Comparison of ENCODE assay signal across 8 mouse cellular contexts in the genomic region with DNA sequence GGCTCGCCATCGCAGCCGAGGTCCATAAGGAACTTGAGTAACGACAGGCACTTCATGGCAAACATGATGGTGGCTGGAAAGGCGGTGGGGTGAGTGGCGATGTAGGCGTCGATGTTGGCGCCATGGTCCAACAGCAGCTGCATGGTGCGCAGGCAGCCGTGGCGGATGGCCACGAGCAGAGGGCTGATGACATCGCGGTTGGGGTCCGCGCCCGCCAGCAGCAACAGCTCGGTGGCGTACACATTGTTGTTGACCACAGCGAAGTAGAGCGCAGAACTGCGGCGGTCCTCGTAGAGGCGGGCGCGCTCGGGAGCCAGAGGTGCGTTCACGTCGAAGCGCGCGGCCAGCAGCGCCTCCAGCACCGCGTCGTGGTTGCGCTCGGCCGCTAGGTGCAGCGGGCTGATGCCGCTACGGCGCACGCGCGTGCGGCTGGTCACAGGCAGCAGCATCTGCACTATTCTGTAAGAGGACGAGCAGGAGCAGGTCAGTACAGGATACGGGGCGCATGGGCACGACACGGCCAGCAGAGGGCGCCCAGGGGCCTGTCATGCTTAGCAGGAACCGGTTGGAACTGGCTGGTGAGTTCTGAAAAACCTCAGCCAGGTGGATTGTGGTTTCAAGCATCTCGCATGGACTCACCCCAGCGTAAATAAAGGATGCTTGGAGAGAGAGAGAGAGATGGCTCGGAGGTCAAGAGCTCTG. TPM values are rescaled to one million over a fixed set of nuclear protein-coding genes. Genes with fewer than 3 reads are reported as not detected.
DNase-seq lines count a peak whose midpoint lies in the region; ATAC-seq lines count a peak whose summit lies in the region.

No protein-coding gene starts in this region.

- intact Hi-C loops in heart, postnatal 10 days (cut with DNase I): loop anchor here (2.0 to 5.0 kb wide), 2 partner anchors 23 to 42 kb away; no protein-coding TSS in a partner anchor

- H3K9ac ChIP-seq in forebrain, embryonic 13.5 days: peak overlapping the region; percentile 61
- H3K9ac ChIP-seq in liver, embryonic 15.5 days: no peak overlapping the region
- H3K9ac ChIP-seq in neural tube, embryonic 13.5 days: peak overlapping the region; percentile 62

- H3K9me3 ChIP-seq in forebrain, embryonic 13.5 days (replicated peaks): no peaks in the 10 kb centered on the region
- H3K9me3 ChIP-seq in liver, embryonic 15.5 days (replicated peaks): no peaks in the 10 kb centered on the region
- H3K9me3 ChIP-seq in neural tube, embryonic 13.5 days: no peaks in the 10 kb centered on the region

- peak overlapping the region; percentile 66 for H3K4me2 ChIP-seq in forebrain, embryonic 13.5 days
- peak overlapping the region; percentile 58 for H3K4me2 ChIP-seq in liver, embryonic 15.5 days
- peak overlapping the region; percentile 61 for H3K4me2 ChIP-seq in neural tube, embryonic 13.5 days

- DNase-seq in c-Kit-positive CD71-positive TER-119-positive erythroid progenitor cells, embryonic 14.5 days (ENCODE audit: low spot score): peak; percentile 57
- DNase-seq in heart, postnatal 10 days: peak; percentile 89 to 94
- peak; percentile 95 to 96 for DNase-seq in kidney, postnatal 4 days
- peak; percentile 75 for DNase-seq in telencephalon, adult 2 months (ENCODE audit: low read depth, low spot score)

- peak; percentile 98 for ATAC-seq in CD4-positive, CD25-positive, alpha-beta regulatory T cell, adult 4 months
- ATAC-seq in forebrain, embryonic 13.5 days: peak; percentile 97
- peak; percentile 68 for ATAC-seq in liver, embryonic 15.5 days (ENCODE audit: insufficient read depth)
- peak; percentile 95 for ATAC-seq in neural tube, embryonic 13.5 days (ENCODE audit: low read depth)

- peaks cover 5% of the 10 kb centered on the region for H3K4me1 ChIP-seq in forebrain, embryonic 13.5 days
- H3K4me1 ChIP-seq in liver, embryonic 15.5 days (replicated peaks): peaks cover 19% of the 10 kb centered on the region; the same call in 1 of the 2 replicates
- peaks cover 13% of the 10 kb centered on the region for H3K4me1 ChIP-seq in neural tube, embryonic 13.5 days (replicated peaks)

- 9% methylated on average over 60 of the region's 60 CpGs for WGBS in forebrain, embryonic 13.5 days
- 6% methylated on average over 60 of the region's 60 CpGs for WGBS in liver, embryonic 15.5 days (ENCODE audit: insufficient replicate concordance)
- WGBS in neural tube, embryonic 13.5 days: 8% methylated on average over 60 of the region's 60 CpGs

- H3K27ac ChIP-seq in forebrain, embryonic 13.5 days: no peak overlapping the region
- no peak overlapping the region for H3K27ac ChIP-seq in liver, embryonic 15.5 days (replicated peaks)
- no peak overlapping the region for H3K27ac ChIP-seq in neural tube, embryonic 13.5 days (replicated peaks)

- H3K4me3 ChIP-seq in forebrain, embryonic 13.5 days: peak overlapping the region; percentile 41
- H3K4me3 ChIP-seq in liver, embryonic 15.5 days (replicated peaks): no peak overlapping the region
- H3K4me3 ChIP-seq in neural tube, embryonic 13.5 days: peak overlapping the region; percentile 39

- no peaks in the 10 kb centered on the region for H3K36me3 ChIP-seq in forebrain, embryonic 13.5 days (ENCODE audit: poor library complexity, severe bottlenecking)
- H3K36me3 ChIP-seq in liver, embryonic 15.5 days (replicated peaks): no peaks in the 10 kb centered on the region
- no peaks in the 10 kb centered on the region for H3K36me3 ChIP-seq in neural tube, embryonic 13.5 days

- peaks cover 19% of the 10 kb centered on the region for H3K27me3 ChIP-seq in forebrain, embryonic 13.5 days
- peaks cover 19% of the 10 kb centered on the region for H3K27me3 ChIP-seq in liver, embryonic 15.5 days
- peaks cover 47% of the 10 kb centered on the region for H3K27me3 ChIP-seq in neural tube, embryonic 13.5 days

RNA-seq across cellular contexts. Expression of gene Fam181a, which starts 14.5 kb away (rescaled TPM):
- polyA plus RNA-seq in CD4-positive, CD25-positive, alpha-beta regulatory T cell, adult 4 months (2017; shearing (Covaris generic)): not detected
- polyA plus RNA-seq in forebrain, embryonic 13.5 days (2015; fragmentation: Nextera tagmentation; extraction: Ambion mirVana): 7.6 and 9.8 TPM in 2 replicates
- total RNA-seq in heart, postnatal 10 days (2021): not detected
- not detected in 2 replicates for polyA plus RNA-seq in liver, embryonic 15.5 days (2015; fragmentation: Nextera tagmentation; extraction: Ambion mirVana)
- polyA plus RNA-seq in neural tube, embryonic 13.5 days (2015; fragmentation: Nextera tagmentation; extraction: Ambion mirVana): 8.5 and 10.3 TPM in 2 replicates

RNA-seq across cellular contexts. Expression of gene Asb2, which starts 30.5 kb away (rescaled TPM):
- polyA plus RNA-seq in CD4-positive, CD25-positive, alpha-beta regulatory T cell, adult 4 months (2017; shearing (Covaris generic)): 10 to 100 TPM; 25.2 to 31.4 TPM
- 0.40 and 0.60 TPM in 2 replicates for polyA plus RNA-seq in forebrain, embryonic 13.5 days (2015; fragmentation: Nextera tagmentation; extraction: Ambion mirVana)
- 100 to 1,000 TPM; 406 to 430 TPM for total RNA-seq in heart, postnatal 10 days (2021)
- 3.5 and 3.9 TPM in 2 replicates for polyA plus RNA-seq in liver, embryonic 15.5 days (2015; fragmentation: Nextera tagmentation; extraction: Ambion mirVana)
- polyA plus RNA-seq in neural tube, embryonic 13.5 days (2015; fragmentation: Nextera tagmentation; extraction: Ambion mirVana): 1.6 and 1.9 TPM in 2 replicates
